Mouse (Mus musculus) urinary bladder, postnatal 14 days (tissue): ENCODE measurements around the gene Gtf2h5.

Experiments used
- DNase-seq: peaks from one replicate; pipeline ENCODE4 v3.0.0; 2021; ENCODE audit warnings: low spot score

Gtf2h5 gene

DNA sequence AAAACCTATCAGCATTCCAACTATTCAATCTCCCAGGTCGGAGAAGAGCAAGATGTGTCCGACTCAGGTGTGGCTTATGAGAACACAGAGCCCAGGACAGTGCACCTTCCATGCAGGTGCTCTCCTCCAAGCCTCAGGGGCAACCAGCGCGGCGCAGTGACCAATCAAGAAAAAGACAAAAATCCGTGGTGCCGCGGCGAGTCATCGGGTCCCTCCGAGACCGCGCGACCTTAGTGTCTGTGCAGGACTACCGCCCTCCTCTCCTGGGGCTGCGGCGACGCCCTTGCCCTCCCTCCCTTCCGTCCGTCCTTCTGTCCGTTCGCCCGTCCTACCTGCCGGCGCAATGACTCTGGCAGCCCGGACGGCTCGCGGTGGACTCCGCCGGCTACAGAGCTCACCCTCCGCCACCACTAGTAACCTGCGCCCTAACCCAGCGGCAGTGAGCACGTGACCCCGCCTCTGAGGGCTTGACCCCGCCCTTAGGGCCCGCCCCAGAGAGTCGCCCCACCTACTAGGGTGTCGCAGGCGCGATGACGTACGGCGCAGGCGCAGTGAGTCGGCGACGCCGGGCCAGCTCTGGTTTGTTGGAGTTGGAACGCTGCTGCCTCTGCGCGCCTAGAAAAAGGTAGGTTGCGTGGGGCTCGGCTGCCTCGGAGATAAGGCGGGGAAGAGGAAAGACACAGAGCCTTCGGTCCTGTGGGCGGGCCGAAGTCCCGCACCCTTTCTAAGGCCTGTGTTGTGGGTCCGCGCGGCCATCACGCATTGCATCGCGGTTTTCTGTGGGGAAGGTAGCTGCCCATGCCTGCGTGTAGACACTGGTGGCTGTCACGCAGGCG lies at the start of gene Gtf2h5, which contains the start of gene Serac1:
TSS of gene Gtf2h5 (plus strand) at position 500 of the 836 bp plus-strand sequence.
TSS of gene Serac1 (minus strand) at position 455 of the 836 bp plus-strand sequence.
- peak; percentile 99 for DNase-seq

DNA sequence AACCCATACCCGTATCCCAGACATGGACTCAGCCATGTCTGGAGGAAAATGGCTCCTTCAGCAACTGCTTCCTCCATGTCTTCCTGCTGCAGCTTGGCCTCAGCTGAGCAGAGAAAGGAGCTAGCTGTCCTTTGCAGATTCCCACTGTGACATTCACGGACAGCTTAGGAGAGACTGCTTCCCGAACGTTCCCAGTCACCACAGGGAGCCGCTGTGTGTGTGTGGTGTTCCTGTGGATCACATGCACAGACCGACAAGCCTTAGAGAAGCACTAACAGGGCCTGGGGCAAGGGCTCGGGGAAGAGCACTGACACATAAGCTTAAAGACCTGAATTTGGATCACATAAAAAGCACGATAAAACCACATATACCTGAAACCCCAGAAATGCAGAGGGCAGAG lies 43.9 kb upstream of the Gtf2h5 start:
- DNase-seq = no peak

DNA sequence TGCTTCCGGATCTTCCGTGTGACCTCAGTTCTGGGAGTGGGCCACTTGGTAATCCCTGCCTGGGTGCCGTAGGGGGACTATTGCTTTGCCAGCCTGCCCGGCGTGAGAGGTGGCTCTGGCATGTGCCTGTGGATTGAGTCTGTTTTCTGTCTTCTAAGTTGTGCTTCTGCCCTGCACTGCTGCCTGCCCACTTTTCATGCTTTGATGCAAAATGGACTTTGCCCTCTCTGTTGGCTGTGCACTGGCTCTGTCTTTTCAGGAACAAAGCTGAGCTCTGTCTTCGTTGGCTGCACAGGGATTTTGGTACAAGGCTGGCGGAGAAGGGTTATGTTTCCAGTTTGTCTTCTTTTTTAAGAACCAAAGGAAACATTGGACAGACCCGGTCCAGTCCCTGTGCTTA lies 43.1 kb upstream of the Gtf2h5 start:
- no peak for DNase-seq

DNA sequence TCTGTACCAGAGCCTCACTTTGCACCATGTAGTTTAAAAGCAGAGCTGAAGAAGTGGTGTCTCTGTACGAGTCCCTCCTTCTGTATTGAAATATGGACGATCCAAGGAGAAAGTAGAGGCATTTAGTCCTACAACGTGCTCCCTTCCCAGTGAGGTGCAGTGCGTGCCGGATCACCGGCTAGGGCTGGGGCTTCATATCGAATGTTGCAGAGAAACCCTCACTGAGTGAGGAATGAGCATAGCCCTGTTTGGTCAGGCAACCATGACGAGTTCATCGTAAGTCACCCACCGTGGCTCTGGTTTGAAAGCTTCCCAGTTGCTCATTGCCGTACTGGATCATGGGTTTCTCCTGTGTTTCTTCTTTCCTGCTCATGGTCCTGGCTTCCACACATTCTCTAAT lies 42.7 kb upstream of the Gtf2h5 start:
- no peak for DNase-seq

DNA sequence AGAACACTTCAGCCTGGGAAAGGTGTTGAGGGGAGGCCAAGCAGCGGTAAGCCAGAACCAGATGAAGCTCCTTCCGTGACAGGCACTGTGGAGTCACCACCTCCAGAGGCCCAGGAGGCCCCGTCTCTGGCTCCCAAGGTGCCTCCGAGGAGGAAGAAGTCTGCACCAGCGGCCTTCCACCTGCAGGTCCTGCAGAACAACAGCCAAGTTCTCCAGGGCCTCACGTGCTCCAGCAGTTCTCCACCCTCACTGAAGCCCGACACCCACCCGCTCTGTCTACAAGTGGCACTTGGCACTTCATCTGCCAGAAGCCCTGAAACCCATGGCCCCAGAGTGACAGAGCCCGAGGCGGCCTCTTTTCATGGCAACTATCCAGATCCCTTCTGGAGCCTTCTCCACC lies 42.1 kb upstream of the Gtf2h5 start:
- no peak for DNase-seq

DNA sequence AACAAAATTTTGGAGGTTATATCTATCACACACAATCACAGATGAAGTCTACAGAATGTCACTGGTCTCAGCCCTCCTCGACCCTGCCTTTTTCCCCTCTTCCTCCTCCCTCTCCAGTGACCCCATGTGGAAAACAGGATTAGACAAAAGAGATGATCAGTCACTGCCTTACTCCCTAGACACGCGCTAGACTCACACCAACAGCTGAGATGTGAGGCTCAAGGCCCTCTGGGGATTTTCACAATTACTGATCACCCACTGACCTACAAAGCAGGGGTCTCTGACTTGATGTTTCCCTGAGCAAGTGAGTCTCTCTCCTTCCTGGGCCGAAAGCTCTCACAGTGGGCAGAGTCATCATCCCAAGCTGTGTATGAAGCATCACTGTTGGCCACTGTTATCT lies 26.8 kb upstream of the Gtf2h5 start:
- no peak for DNase-seq

DNA sequence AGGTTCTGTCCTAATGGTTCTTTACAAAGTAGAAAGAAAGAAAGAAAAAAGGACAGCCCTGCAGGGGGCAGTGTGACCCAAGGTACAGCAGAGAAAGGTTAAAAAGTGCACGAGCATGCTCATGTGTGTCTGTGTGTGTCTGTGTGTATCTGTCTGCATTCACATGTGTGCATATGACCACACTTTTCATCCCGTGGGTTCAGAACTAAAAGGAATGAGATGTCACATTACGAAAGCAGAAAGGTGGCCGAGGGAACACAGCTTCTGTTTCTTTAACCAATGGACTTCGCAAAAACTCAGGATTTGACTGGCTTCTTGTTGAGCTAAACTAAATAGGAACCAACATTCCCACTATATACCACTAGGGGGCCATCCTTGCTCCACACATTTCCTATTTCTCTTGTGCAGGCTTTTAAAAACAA lies 24.6 kb upstream of the Gtf2h5 start:
- peak; percentile 62 for DNase-seq

DNA sequence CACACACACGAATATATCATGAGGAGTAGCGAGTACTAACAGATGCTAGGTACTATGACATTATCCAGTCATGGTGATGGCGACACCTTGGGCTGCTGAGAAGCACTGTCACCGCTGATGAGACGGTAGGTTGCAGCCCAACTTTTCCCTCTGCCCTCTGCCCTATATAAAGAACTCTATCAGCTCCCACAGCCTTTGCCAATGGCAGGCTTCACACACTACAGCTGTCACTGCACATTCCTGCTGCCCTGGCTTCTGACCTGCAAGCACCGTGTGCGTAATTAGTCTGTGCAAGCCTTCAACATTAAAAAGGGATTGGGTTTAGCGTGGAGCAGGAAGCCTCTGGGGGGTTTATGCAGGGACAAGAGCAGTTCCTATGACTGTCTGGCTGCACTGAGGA lies 16.8 kb upstream of the Gtf2h5 start:
- DNase-seq = no peak

DNA sequence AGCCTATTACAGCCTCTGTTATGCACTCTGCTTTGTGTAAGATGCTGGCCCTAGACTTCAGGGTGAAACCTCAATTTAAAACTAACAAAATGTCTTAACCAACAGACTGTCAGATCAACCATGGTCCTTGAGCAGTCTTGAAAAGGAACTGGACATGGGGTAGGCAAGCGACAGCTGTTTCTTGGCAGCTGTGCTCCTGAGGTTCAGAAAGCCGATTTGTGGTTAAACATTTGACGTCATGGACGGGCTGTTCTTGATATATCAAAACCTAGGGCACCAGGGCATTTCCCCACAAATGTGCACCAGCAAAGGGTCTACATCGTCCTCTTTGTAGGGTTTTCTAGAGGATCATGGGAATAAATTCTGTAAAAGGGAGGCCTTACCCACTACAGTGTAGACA lies 16.1 kb upstream of the Gtf2h5 start:
- DNase-seq = no peak

DNA sequence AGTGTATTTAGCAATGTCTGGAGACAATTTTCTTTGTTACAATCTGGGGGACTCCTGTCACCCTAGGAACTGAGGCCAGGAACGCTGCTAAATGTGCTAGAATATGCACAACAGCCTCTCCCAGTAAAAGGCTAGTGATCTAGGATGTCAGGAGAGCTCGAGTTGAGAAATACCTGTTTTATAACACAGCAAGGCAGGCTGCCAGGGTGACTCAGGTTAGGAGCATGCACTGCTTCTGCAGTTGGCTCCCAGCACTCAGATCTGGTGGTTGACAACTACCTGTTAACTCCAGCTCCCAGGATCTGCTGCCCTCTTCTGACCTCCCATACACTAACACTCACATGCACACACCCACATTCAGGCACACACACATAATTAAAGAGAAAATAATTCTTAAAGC lies 13.6 kb upstream of the Gtf2h5 start:
- DNase-seq = no peak

DNA sequence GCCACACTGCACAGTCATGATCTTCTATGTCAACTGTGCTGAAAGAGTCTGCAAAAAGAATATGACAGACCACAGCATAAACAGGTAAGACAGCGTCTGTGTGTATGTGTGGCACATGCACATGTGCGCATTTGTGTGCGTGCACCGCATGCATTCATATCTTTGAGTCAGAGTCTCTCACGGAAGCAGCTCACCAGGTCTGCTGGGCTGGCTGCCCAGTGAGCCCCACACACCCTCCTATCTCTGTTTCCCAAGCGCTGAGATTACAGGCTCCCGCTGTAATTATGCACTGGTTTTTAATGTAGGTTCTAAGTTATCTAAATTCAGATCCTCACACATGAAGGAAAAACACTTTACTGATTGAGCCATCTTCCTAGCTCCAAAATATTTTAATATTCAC lies 12.0 kb upstream of the Gtf2h5 start:
- DNase-seq = no peak

DNA sequence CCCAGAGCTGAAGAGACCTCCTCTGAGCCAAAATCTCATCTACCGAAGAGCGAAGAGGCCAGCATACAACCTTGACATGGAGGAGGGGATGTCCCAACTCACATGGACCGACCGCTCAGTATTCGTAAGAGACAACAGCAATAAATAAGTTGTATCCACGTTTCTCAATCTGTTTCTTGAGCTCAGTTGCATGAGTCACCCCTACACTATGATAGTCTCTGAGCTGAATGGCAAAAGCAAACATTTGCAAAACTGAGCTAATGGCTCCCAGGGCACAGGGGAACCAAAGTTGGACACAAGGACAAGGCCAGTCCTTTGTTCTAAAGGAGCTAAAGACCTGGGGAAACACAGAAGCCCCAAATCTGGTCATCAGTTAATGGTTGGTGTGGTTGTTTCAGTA lies 9.7 kb upstream of the Gtf2h5 start:
- no peak for DNase-seq

DNA sequence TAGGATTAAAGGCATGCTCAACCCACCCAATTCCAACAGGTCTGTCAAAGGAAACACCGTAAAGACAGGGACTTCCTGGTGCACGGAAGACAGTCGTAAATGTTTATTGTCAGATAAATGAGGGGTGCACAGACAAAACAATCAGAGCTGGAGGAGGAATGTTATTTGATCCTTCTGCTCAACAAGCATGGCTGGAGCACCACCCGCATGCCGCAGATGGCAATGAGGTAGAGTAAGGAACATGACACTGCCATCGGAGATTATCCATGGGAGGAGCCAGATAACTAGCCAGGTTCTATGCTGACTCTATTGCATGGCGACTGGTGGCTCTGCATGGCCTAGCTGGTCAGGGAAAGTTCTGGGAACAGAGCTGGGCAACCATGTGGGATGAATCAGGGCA lies 6.2 kb upstream of the Gtf2h5 start:
- no peak for DNase-seq

DNA sequence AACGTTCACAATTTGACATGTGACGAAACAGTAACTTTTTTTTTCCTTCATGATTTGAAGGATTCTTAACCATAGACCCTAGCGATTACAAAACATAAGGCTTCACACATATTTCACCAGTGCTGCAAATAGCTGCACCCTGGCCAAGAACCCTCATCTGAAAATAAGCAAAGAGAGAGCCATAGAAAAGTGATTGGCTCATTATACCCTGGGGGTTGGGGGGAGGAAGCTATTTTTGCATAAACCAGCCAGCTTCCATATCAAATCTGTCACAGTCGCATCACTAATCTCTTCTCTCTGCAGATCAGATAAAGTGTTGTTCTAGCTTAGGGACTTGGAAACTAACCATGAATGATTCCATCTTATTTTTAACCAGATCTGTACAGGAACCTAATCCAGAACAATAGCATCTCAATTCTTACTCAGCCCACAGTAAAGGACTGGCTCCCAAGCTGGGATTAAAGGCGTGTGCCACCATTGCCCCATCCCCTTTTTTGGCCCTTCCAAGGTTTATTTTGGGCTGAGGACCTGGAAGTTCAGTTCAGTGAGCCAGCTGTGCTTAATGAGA lies 3.8 kb downstream of the Gtf2h5 start:
- no peak for DNase-seq

DNA sequence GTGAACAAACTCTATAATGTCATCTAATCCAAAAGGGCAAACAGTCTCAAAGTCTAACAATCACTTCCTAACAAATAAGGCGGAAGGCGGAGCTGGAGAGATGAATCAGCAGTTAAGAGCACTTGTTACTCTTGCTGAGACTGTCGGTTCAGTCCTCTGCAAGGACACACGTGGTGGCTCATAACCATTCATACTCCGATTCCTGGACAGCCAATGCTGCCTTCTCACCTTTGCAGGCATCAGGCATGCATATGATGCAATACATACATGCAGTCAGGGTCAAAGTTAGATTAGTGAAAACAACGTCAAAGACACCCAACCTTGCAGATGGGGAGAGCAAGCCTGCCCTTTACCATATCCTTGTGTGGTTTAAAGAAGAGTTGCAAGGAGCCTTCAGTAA lies 12.0 kb downstream of the Gtf2h5 start:
- DNase-seq = no peak

DNA sequence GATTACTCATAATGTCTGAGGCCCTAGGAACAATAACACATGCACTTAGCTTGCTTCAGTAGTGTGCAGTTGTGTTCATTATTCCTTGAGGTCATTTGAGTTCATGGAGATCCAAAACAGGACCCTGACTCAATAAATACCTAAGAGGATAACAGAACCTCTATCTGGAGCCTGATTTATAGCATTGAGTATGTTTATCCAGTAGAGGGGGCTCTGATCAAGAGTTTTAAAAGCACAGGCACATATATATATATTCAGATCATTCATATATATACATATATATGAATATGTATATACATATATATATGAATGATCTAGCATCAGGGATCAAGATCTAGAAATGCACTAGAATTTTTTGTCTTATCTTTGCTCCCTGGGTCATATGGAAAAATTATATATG lies 16.0 kb downstream of the Gtf2h5 start:
- no peak for DNase-seq

DNA sequence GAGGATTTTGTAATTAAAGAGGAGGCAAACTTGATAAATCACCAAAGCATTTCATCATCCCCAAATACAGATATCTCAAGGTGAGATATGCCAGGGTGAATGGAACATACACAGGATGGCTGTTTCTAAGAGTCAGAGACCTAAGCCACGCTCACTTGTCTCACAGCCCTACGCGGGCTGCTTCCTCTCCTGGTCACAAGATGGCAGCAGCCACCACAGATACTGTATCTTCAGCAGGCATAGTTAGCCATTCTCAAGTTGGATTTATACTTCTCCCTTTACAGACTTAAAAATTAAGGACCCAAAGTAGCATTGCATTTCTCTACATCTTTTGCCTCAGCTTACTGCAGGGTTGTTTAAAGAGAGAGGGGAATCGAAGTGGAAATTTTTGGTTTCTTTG lies 18.3 kb downstream of the Gtf2h5 start:
- DNase-seq = peak; percentile 46

DNA sequence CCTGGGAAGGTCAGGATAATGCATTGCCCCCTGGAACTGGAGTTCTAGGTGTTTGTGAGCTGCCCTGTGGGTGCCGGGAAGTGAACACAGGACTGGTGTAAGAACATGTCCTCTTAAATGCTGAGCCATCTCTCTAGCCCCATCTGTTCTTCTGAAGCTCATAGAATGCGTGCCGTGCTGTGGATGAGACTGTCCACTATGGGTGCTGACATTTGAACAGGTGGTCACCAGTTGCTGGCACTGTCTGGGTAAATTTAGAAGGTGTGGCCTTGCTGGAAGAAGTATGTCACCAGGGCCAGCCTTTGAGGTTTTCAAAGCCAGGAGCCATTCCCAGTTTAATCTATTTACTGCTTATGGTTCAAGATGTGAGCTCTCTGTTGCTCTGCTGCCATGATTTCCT lies 22.7 kb downstream of the Gtf2h5 start:
- DNase-seq = no peak

DNA sequence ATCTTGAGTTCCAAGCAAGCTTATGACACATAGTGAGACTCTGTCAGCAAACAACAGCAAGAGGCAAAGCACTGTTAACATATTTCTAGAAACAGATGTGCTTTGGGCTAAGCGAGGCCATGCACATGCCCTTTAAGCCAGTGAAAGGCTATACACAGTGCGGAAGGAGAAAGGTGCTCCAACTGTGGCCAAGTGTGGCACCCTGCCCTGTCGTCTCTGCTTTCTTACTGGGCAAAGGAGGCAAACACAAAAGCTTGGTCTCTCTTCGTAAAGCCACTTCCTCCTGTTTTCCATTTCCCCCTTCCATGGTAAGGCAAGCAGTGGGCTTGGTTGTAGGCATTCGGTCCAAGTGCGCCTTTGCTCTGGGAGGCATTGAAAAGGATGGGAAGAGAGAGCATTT lies 24.0 kb downstream of the Gtf2h5 start:
- no peak for DNase-seq

DNA sequence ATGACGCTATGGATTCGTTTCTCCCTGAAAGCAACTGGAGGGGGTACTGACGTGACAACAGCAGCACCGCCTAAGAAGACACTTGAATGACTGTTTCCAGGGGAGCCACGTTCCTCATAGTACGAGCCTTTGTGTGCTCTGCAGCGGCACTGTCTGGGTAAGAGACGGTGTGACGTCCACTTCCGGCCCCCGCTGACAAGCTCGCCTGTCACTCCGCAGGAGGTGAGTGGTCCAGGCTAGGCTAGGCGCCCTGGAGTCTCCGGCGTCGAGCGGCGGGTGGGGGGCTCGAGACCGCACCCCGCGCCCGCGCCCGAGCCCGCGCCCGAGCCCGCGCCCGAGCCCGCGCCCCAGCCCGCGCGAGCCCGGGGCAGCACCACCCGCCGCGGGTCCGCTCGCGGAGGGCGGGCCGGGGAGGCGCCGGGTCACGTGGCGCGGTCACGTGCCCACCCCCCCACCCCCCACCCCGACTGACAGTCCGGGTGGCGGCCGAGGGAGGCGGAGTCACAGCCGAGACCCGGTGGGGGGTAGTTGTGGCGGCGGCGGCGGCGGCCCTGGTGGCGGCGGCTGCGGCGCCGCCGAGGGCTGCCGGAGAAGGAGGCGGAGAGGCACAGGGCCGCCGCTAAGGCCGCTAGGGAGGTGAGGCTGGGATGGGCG lies 26.9 kb downstream of the Gtf2h5 start, which contains the start of gene Tulp4:
TSS of gene Tulp4 (plus strand) at position 77 of the 654 bp plus-strand sequence.
- peak; percentile 82 for DNase-seq

DNA sequence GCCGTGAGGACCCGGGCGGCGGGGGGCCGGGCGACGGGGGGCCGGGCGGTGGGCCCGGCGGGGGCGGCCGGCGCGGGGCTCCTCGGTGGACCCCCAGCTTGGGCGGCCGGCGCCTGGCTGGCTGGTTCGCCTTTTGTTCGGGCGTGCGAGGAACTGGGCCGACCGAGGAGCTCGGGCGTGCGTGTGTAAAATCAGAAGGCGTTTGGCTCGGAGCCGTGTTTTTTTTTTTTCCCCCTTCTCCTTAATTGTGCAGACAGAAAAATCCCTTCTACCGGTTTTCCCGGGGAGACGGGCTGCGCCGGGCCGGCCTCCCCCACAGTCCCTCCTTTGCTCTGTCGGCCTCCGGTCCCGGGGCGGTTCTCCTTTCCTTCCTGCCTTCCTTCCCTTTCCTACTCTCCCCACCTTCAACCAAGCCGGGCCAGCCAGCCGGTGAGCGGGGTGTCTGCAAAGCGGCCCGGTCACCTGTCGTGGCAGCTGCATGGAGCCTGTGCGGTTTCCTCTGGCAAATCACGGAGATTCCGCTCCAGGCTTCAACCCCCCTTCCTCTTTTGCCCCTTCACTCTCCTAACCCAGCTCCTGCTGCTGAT lies 27.5 kb downstream of the Gtf2h5 start:
- DNase-seq = peak; percentile 52

DNA sequence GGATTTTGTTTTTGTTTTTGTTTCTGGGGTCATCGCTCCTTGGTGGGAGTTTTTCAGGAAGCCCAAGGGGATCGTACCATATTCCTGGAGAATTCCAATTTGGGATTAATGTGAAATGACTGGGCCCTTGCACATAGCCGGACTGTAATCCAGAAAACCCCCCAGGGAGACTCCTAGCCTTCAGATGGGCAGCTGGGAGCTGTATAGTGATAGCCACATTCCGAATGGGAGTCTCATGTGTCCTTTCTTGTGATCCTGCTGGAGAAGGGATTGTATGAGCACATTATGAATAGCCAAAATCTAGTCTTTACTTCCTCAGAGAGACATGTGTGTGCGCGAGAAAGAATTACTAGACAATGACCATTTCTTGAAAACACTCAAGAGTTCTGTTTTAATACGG lies 28.6 kb downstream of the Gtf2h5 start:
- DNase-seq = no peak

DNA sequence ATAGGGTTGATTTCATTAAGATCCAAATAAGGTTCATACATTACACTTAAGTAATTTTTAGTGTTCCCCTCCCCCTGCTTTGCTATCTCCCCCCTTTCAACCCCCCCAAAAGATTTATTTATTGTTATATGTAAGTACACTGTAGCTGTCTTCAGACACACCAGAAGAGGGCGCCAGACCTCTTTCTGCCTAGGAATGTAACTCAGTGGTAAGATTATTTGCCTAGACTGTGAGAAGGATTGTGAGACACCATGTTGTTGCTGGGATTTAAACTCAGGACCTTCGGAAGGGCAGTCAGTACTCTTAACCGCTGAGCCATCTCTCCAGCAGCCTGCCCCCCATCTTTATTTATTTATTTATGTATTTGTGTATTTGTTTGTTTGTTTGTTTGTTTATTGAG lies 31.4 kb downstream of the Gtf2h5 start:
- DNase-seq = no peak
